Mouse (Mus musculus) naive thymus-derived CD4-positive, alpha-beta T cell, adult 2 months (primary cell): ENCODE measurements around the gene Chtop.
A peak's percentile ranks its signal among the peaks of the same experiment; 100 is the strongest.

ENCODE experiments used
- DNase-seq: peaks from one replicate; pipeline ENCODE4 v3.0.0-alpha.2; 2011; ENCODE audit warnings: low read depth

Gene Chtop

GRCm38 (mm10) chr3:90512276-90512675 lies 3.0 kb upstream of the Chtop start:
- no peak for DNase-seq

GRCm38 (mm10) chr3:90509747-90510123 lies 437 bp upstream of the Chtop start:
- DNase-seq: no peak

GRCm38 (mm10) chr3:90508287-90508949 lies 880 bp downstream of the Chtop start:
- peak; percentile 38 for DNase-seq

GRCm38 (mm10) chr3:90506362-90506761 lies 2.9 kb downstream of the Chtop start:
- DNase-seq: no peak

- DNase-seq: no peak
These were observed 4.1 kb downstream of the Chtop start for GRCm38 (mm10) chr3:90505216-90505615.

GRCm38 (mm10) chr3:90503444-90503843 lies 5.9 kb downstream of the Chtop start:
- no peak for DNase-seq

GRCm38 (mm10) chr3:90497597-90497996 lies 11.7 kb downstream of the Chtop start:
- DNase-seq: no peak

GRCm38 (mm10) chr3:90495850-90496525 lies 13.3 kb downstream of the Chtop start:
- DNase-seq: no peak

- DNase-seq: no peak
These were observed 15.3 kb downstream of the Chtop start for GRCm38 (mm10) chr3:90493831-90494540.

GRCm38 (mm10) chr3:90491350-90491749 lies 17.9 kb downstream of the Chtop start:
- peak; percentile 69 for DNase-seq

GRCm38 (mm10) chr3:90490696-90491256 lies 18.5 kb downstream of the Chtop start, which contains the start of gene Snapin:
Snapin (minus strand) TSS chr3:90491033.
- peak; percentile 97 for DNase-seq

GRCm38 (mm10) chr3:90488576-90488975 lies 20.7 kb downstream of the Chtop start:
- no peak for DNase-seq

GRCm38 (mm10) chr3:90486998-90487397 lies 22.3 kb downstream of the Chtop start:
- DNase-seq: no peak

- DNase-seq: peak; percentile 99
These were observed 33.3 kb downstream of the Chtop start, which contains the start of gene Ilf2 for GRCm38 (mm10) chr3:90475831-90476611. Ilf2 (plus strand) TSS chr3:90476126.

- peak; percentile 48 for DNase-seq
These were observed 34.0 kb downstream of the Chtop start for GRCm38 (mm10) chr3:90475151-90475830.

- DNase-seq: peak; percentile 89
These were observed 37.1 kb downstream of the Chtop start for GRCm38 (mm10) chr3:90472213-90472612.

GRCm38 (mm10) chr3:90467618-90468300 lies 41.5 kb downstream of the Chtop start:
- DNase-seq: no peak

- DNase-seq: no peak
These were observed 43.0 kb downstream of the Chtop start for GRCm38 (mm10) chr3:90466311-90466766.

GRCm38 (mm10) chr3:90465686-90466310 lies 43.5 kb downstream of the Chtop start, which contains the start of gene Npr1:
Npr1 (minus strand) TSS chr3:90465866.
- no peak for DNase-seq
